Mouse (Mus musculus): ENCODE results near the gene Snd1. TPM values are rescaled to one million over a fixed set of nuclear protein-coding genes. Genes with fewer than 3 reads are reported as not detected.

The Snd1 gene
- polyA plus RNA-seq, 1 experiment from 2014 or later = 120 TPM

DNA sequence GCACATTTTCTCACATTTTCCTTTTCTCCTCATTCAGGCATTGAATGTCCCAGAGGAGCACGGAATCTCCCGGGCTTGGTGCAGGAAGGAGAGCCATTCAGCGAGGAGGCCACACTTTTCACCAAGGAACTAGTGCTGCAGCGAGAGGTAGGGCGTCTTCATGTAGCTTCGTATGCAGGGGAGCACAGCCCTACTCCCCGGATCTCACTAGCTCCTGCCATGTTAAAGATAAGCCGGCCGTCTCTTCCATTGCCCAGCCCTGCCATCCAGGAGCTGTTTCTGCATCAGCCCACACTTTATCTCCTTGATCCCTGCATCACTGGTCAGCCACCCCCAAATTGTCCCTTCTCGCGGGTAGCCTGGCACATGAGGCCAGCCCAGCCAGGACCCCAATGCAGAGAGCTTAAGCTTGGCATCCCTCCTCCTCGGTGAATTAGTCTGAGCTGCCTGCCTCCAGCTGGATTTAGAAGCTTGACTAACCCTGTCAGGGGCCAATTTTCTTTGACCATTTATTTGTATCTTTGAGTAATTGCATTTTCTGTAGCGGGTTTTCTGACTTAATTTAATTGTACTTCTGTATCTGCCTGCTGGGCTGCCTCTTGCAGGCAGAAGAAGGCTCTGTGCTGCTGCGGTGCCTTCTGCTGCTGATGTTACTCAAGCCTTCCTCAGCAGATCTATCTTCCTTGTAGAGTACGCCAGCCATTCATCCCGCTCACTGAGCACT is 321.0 kb downstream of the Snd1 start:
- H3K27ac ChIP-seq (replicated peaks; ENCODE audit: low read depth, low read length) = no peak overlapping the region
- no peak overlapping the region for H3K9ac ChIP-seq (ENCODE audit: low read length)
- no peak overlapping the region for H3K4me3 ChIP-seq (ENCODE audit: low read depth, low read length)
- H3K4me1 ChIP-seq (ENCODE audit: control insufficient read depth, insufficient read depth, low read length) = no peaks in the 10 kb centered on the region
- DNase-seq (ENCODE audit: low spot score) = no peak
- 92% methylated on average over 16 of the region's 16 CpGs for WGBS
- no peaks in the 10 kb centered on the region for H3K9me3 ChIP-seq (ENCODE audit: control insufficient read depth, low read length)
- no peaks in the 10 kb centered on the region for H3K27me3 ChIP-seq (ENCODE audit: control insufficient read depth, insufficient read depth, low read length)
- no peaks in the 10 kb centered on the region for H3K36me3 ChIP-seq (ENCODE audit: control insufficient read depth, insufficient read depth, low read length)
- no peak for ATAC-seq (ENCODE audit: insufficient number of reproducible peaks, low FRiP score, low TSS enrichment, low read depth)
- no peak overlapping the region for H3K4me2 ChIP-seq (ENCODE audit: low read depth, severe bottlenecking)

- Histone ChIP-seq H3K27me3 (ENCODE audit: control insufficient read depth, insufficient read depth, low read length) (no peaks in the 10 kb centered on the region), H3K9me3 (ENCODE audit: control insufficient read depth, low read length) (no peaks in the 10 kb centered on the region), H3K27ac (replicated peaks; ENCODE audit: low read depth, low read length) (no peak overlapping the region), H3K4me1 (ENCODE audit: control insufficient read depth, insufficient read depth, low read length) (no peaks in the 10 kb centered on the region), H3K4me3 (ENCODE audit: low read depth, low read length) (no peak overlapping the region), H3K36me3 (ENCODE audit: control insufficient read depth, insufficient read depth, low read length) (no peaks in the 10 kb centered on the region), H3K4me2 (ENCODE audit: low read depth, severe bottlenecking) (no peak overlapping the region), H3K9ac (ENCODE audit: low read length) (no peak overlapping the region)
- DNase-seq (ENCODE audit: low spot score) (no peak), ATAC-seq (ENCODE audit: insufficient number of reproducible peaks, low FRiP score, low TSS enrichment, low read depth) (no peak)
- 93% methylated on average over 2 of the region's 2 CpGs for WGBS
Observed at GRCm38 (mm10) chr6:28799818-28800217, 324.9 kb downstream of the Snd1 start.

DNA sequence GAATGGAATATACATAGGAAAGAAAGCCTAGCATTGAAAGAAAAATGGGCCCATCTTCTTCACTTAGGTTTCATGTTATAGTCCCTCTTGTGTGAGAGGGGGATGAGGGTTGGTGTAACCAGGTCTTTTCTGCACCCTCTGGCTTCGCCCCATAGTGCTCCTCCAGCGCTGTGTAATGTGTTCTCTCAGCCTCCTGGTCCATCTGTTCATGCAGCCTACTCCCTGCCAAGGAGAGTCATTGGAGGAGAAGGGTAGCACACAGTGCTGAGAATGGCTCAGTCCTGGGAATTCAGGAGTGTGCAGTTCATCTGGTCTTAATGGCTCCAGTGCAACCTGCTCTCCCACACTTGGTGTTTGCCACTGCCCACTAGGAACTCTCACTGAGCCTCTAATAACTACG is 326.0 kb downstream of the Snd1 start:
- 96% methylated on average over 3 of the region's 3 CpGs for WGBS
- DNase-seq (ENCODE audit: low spot score) (no peak), ATAC-seq (ENCODE audit: insufficient number of reproducible peaks, low FRiP score, low TSS enrichment, low read depth) (no peak)
- H3K4me2 ChIP-seq (ENCODE audit: low read depth, severe bottlenecking) = no peak overlapping the region
- no peak overlapping the region for H3K4me3 ChIP-seq (ENCODE audit: low read depth, low read length)
- H3K4me1 ChIP-seq (ENCODE audit: control insufficient read depth, insufficient read depth, low read length) = no peaks in the 10 kb centered on the region
- H3K27ac ChIP-seq (replicated peaks; ENCODE audit: low read depth, low read length) = no peak overlapping the region
- H3K9me3 ChIP-seq (ENCODE audit: control insufficient read depth, low read length) = no peaks in the 10 kb centered on the region
- no peaks in the 10 kb centered on the region for H3K27me3 ChIP-seq (ENCODE audit: control insufficient read depth, insufficient read depth, low read length)
- no peaks in the 10 kb centered on the region for H3K36me3 ChIP-seq (ENCODE audit: control insufficient read depth, insufficient read depth, low read length)
- no peak overlapping the region for H3K9ac ChIP-seq (ENCODE audit: low read length)

GRCm38 (mm10) chr6:28803678-28804279 is 328.8 kb downstream of the Snd1 start:
- 88% methylated on average over 6 of the region's 6 CpGs for WGBS
- Histone ChIP-seq H3K4me2 (ENCODE audit: low read depth, severe bottlenecking) (no peak overlapping the region), H3K27ac (replicated peaks; ENCODE audit: low read depth, low read length) (no peak overlapping the region), H3K4me3 (ENCODE audit: low read depth, low read length) (no peak overlapping the region), H3K9ac (ENCODE audit: low read length) (no peak overlapping the region), H3K27me3 (ENCODE audit: control insufficient read depth, insufficient read depth, low read length) (no peaks in the 10 kb centered on the region), H3K9me3 (ENCODE audit: control insufficient read depth, low read length) (no peaks in the 10 kb centered on the region), H3K4me1 (ENCODE audit: control insufficient read depth, insufficient read depth, low read length) (no peaks in the 10 kb centered on the region), H3K36me3 (ENCODE audit: control insufficient read depth, insufficient read depth, low read length) (no peaks in the 10 kb centered on the region)
- ATAC-seq (ENCODE audit: insufficient number of reproducible peaks, low FRiP score, low TSS enrichment, low read depth) (no peak), DNase-seq (ENCODE audit: low spot score) (no peak)

- Histone ChIP-seq H3K36me3 (ENCODE audit: control insufficient read depth, insufficient read depth, low read length) (no peaks in the 10 kb centered on the region), H3K4me2 (ENCODE audit: low read depth, severe bottlenecking) (no peak overlapping the region), H3K4me3 (ENCODE audit: low read depth, low read length) (no peak overlapping the region), H3K27ac (replicated peaks; ENCODE audit: low read depth, low read length) (no peak overlapping the region), H3K9me3 (ENCODE audit: control insufficient read depth, low read length) (no peaks in the 10 kb centered on the region), H3K9ac (ENCODE audit: low read length) (no peak overlapping the region), H3K4me1 (ENCODE audit: control insufficient read depth, insufficient read depth, low read length) (no peaks in the 10 kb centered on the region), H3K27me3 (ENCODE audit: control insufficient read depth, insufficient read depth, low read length) (no peaks in the 10 kb centered on the region)
- ATAC-seq (ENCODE audit: insufficient number of reproducible peaks, low FRiP score, low TSS enrichment, low read depth) = no peak
- DNase-seq (ENCODE audit: low spot score) = no peak
- WGBS = 89% methylated on average over 5 of the region's 5 CpGs
Observed at GRCm38 (mm10) chr6:28804751-28805150, 329.8 kb downstream of the Snd1 start.

DNA sequence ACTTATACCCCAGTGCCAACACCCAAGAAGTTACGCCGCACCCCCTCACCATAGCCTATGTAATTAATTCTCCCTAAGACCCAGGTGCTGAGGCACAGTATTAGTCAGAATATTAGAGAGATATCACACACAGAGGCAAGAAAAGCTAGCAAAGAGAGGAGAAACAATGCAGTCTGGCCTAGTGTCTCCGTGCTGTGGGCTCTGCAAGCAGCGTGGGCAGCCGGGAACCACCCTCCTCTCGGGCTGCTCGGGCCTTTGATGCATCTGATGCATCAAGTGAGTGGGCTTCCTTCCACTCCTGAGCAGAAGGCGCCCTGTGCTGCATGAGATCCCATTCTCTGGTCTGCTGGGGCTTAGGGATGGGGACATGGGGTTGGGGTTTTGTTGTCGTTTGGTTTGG is 338.1 kb downstream of the Snd1 start:
- Histone ChIP-seq H3K9me3 (ENCODE audit: control insufficient read depth, low read length) (no peaks in the 10 kb centered on the region), H3K4me3 (ENCODE audit: low read depth, low read length) (no peak overlapping the region), H3K9ac (ENCODE audit: low read length) (no peak overlapping the region), H3K36me3 (ENCODE audit: control insufficient read depth, insufficient read depth, low read length) (no peaks in the 10 kb centered on the region), H3K4me1 (ENCODE audit: control insufficient read depth, insufficient read depth, low read length) (no peaks in the 10 kb centered on the region), H3K27ac (replicated peaks; ENCODE audit: low read depth, low read length) (no peak overlapping the region), H3K4me2 (ENCODE audit: low read depth, severe bottlenecking) (no peak overlapping the region), H3K27me3 (ENCODE audit: control insufficient read depth, insufficient read depth, low read length) (no peaks in the 10 kb centered on the region)
- DNase-seq (ENCODE audit: low spot score) (no peak), ATAC-seq (ENCODE audit: insufficient number of reproducible peaks, low FRiP score, low TSS enrichment, low read depth) (no peak)
- 92% methylated on average over 9 of the region's 9 CpGs for WGBS

DNA sequence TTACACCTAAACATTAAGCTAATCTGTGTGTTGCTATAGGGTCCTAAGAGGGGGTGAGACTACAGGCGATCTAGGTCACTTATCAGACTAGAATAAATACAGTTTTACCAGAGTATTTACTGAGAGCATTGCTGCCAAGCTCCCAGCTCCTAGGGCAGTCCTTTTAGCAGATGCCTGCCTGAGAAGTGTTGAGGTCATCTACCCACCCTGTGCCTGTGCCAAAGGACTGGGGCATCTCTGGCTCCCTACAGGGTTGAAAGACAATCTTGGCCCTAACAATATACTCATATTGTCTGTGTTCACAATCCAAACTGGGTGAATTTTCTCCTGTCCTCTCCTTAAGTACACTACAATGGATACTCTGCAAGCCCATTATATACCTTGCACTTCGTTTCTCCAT is 340.0 kb downstream of the Snd1 start:
- H3K27ac ChIP-seq (replicated peaks; ENCODE audit: low read depth, low read length) = no peak overlapping the region
- no peaks in the 10 kb centered on the region for H3K27me3 ChIP-seq (ENCODE audit: control insufficient read depth, insufficient read depth, low read length)
- no peak for ATAC-seq (ENCODE audit: insufficient number of reproducible peaks, low FRiP score, low TSS enrichment, low read depth)
- no peaks in the 10 kb centered on the region for H3K4me1 ChIP-seq (ENCODE audit: control insufficient read depth, insufficient read depth, low read length)
- no peaks in the 10 kb centered on the region for H3K9me3 ChIP-seq (ENCODE audit: control insufficient read depth, low read length)
- H3K36me3 ChIP-seq (ENCODE audit: control insufficient read depth, insufficient read depth, low read length) = no peaks in the 10 kb centered on the region
- no peak overlapping the region for H3K4me3 ChIP-seq (ENCODE audit: low read depth, low read length)
- H3K4me2 ChIP-seq (ENCODE audit: low read depth, severe bottlenecking) = no peak overlapping the region
- 90% methylated on average over 2 of the region's 2 CpGs for WGBS
- no peak overlapping the region for H3K9ac ChIP-seq (ENCODE audit: low read length)
- no peak for DNase-seq (ENCODE audit: low spot score)

DNA sequence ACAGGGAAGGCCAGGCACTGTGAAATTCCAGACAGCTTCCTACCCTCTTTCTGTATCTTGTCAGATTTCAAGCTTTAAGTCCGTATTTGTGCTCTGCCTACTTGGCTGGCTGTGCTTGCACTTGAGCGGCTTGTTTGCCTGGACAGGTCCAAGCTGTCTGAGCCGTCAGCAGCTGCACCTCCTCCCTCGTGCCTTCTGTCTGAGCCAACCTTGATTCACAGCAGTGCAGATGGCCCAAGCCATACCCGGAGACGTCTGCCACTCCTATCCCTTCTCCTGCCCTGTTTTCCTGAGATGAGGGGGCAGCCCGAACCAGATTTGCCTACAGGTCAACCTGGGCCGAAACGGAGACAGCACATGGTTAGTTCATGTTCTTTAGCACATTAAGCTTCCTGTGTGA is 342.1 kb downstream of the Snd1 start:
- Histone ChIP-seq H3K36me3 (ENCODE audit: control insufficient read depth, insufficient read depth, low read length) (no peaks in the 10 kb centered on the region), H3K4me2 (ENCODE audit: low read depth, severe bottlenecking) (no peak overlapping the region), H3K9ac (ENCODE audit: low read length) (no peak overlapping the region), H3K4me1 (ENCODE audit: control insufficient read depth, insufficient read depth, low read length) (no peaks in the 10 kb centered on the region), H3K27ac (replicated peaks; ENCODE audit: low read depth, low read length) (no peak overlapping the region), H3K27me3 (ENCODE audit: control insufficient read depth, insufficient read depth, low read length) (no peaks in the 10 kb centered on the region), H3K4me3 (ENCODE audit: low read depth, low read length) (no peak overlapping the region), H3K9me3 (ENCODE audit: control insufficient read depth, low read length) (no peaks in the 10 kb centered on the region)
- ATAC-seq (ENCODE audit: insufficient number of reproducible peaks, low FRiP score, low TSS enrichment, low read depth) = no peak
- DNase-seq (ENCODE audit: low spot score) = no peak
- WGBS = 72% methylated on average over 9 of the region's 9 CpGs
